Mouse (Mus musculus): ENCODE data around the gene Dck. TPM values are rescaled to one million over a fixed set of nuclear protein-coding genes. Genes with fewer than 3 reads are reported as not detected.

Gene Dck
- polyA plus RNA-seq, 1 experiment from 2014 or later = 66.9 TPM

DNA sequence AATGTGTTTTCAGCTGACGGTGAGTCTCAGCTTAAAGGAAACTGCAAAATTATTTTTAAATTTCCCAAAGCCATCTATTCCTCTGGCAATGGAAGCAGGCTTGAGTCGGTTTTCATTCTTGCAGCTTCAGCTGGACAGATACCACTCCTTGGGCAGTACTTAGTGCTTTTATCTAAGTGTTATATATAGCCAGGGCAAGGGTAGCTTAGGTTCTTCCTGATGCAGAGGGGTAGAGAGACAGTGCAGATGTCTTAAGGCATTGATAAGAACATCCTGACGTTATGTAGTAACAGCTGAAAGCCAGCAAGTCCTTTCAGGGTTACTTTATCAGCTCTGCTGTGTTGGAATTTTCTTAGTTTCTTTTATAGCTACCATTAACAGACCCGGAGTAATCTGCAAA lies 66.1 kb downstream of the Dck start:
- Histone ChIP-seq H3K4me1 (no peaks in the 10 kb centered on the region), H3K27me3 (no peaks in the 10 kb centered on the region), H3K27ac (no peak overlapping the region), H3K36me3 (no peaks in the 10 kb centered on the region), H3K9me3 (no peaks in the 10 kb centered on the region), H3K4me3 (no peak overlapping the region), H3K9ac (no peak overlapping the region), H3K4me2 (replicated peaks) (no peak overlapping the region)
- 75% methylated on average over 4 of the region's 4 CpGs for WGBS
- ATAC-seq (ENCODE audit: insufficient number of reproducible peaks, insufficient read depth, low FRiP score, low TSS enrichment) = no peak

DNA sequence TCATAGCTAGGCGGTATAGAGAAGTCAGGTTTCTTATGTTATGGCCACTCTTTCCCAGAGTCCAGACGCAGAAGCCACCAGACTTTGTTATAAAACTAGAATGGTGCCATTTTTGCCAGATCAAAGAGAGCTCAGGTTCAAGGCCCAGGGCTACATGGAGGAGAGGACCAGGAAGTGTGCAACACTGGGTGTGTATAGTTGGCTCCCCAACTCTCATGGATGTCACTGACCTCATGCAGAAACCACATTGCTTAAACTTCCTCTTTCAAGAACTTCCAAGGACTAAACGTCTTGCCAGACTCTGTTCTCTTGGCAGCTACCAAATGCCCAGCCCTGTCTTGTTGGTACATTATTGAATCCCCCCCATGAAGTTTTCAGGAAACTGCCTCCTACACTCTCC lies 67.1 kb downstream of the Dck start:
- Histone ChIP-seq H3K36me3 (no peaks in the 10 kb centered on the region), H3K27me3 (no peaks in the 10 kb centered on the region), H3K4me2 (replicated peaks) (no peak overlapping the region), H3K9ac (no peak overlapping the region), H3K4me3 (no peak overlapping the region), H3K4me1 (no peaks in the 10 kb centered on the region), H3K27ac (no peak overlapping the region), H3K9me3 (no peaks in the 10 kb centered on the region)
- 84% methylated on average over 3 of the region's 3 CpGs for WGBS
- no peak for ATAC-seq (ENCODE audit: insufficient number of reproducible peaks, insufficient read depth, low FRiP score, low TSS enrichment)

Other genes with a start within 250 kb of the Dck start
- 0.23 and 0.27 TPM in 2 replicates for gene Jchain, start 237.1 kb upstream of the Dck start, polyA plus RNA-seq (2016; fragmentation: Nextera tagmentation; extraction: Ambion mirVana)
- 65.0 and 76.6 TPM in 2 replicates for gene Utp3, start 210.5 kb upstream of the Dck start, polyA plus RNA-seq (2016; fragmentation: Nextera tagmentation; extraction: Ambion mirVana)
- 31.6 and 40.2 TPM in 2 replicates for gene Rufy3, start 200.0 kb upstream of the Dck start, polyA plus RNA-seq (2016; fragmentation: Nextera tagmentation; extraction: Ambion mirVana)
- gene Grsf1, start 88.8 kb upstream of the Dck start, polyA plus RNA-seq (2016; fragmentation: Nextera tagmentation; extraction: Ambion mirVana) = 68.2 and 69.3 TPM in 2 replicates
- gene Mob1b, start 44.1 kb upstream of the Dck start, polyA plus RNA-seq (2016; fragmentation: Nextera tagmentation; extraction: Ambion mirVana) = 11.8 and 13.7 TPM in 2 replicates
- 2.8 and 4.6 TPM in 2 replicates for gene Slc4a4, start 121.8 kb downstream of the Dck start, polyA plus RNA-seq (2016; fragmentation: Nextera tagmentation; extraction: Ambion mirVana)

Data from embryonic facial prominence, embryonic 12.5 days (tissue).